Mouse (Mus musculus): Measurements from ENCODE around the gene Abat.

Abat gene

DNA sequence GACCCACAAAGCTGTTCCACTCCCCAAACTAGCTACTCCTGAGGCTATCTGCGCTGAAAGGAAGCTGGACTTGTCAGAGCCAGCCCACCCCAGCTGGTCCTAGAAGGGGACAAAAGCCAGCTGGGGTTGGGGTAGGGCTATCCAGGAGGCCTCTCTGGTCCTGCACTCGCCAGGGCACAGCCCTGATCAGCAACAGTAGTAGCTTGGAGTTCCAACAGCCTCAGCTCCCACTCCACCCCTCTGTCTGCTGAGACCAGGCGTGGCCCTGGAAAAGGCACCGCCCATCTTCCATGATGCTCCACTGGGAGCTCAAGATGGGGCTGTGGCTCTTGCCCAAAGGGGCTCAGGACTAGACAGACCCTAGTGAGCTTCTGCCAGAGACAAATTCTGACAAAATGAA, 154.6 kb downstream of the Abat start:
- DNase-seq (ENCODE audit: low read depth in 1 of 2, low spot score in 2 of 2): no peak

DNA sequence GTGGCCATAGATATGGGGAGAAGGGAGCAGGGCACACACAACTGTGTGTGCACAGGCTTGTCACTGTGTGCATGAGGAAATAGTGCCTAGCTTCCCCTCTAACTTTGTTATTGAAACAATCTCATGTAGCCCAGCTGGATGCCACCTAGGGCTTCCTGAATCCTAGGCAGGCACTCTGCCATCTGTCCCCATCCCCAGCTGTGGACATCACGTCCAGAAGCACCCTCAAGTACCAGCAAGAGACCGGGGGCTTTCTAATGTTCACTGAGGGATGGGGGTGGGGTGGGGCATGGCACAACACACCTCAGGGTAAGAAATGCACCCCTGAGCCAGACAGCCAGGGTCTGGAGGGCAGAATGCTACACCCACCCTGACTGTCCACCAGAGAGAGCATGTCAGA, 155.2 kb downstream of the Abat start:
- DNase-seq (ENCODE audit: low read depth in 1 of 2, low spot score in 2 of 2): no peak

DNA sequence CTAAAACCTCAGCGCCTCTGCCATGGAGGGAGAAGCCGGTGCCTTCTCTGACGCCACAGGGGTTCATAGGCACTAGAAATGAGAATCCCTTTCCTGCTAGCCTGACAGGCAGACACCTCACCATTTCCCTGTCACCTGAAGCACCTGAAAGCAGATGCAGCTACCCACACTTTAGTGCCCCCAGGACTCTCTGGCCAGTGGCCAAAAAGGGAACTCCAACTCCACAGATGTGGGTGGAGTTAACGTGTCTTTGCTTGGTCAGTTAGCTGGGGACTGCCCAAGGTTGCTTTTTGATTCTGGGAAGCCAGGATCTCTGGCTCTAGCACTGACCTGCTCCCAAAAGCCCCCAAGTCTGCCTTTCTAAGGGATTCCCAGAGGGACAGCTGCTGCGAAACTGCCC, 156.2 kb downstream of the Abat start:
- DNase-seq (ENCODE audit: low read depth in 1 of 2, low spot score in 2 of 2): no peak

DNA sequence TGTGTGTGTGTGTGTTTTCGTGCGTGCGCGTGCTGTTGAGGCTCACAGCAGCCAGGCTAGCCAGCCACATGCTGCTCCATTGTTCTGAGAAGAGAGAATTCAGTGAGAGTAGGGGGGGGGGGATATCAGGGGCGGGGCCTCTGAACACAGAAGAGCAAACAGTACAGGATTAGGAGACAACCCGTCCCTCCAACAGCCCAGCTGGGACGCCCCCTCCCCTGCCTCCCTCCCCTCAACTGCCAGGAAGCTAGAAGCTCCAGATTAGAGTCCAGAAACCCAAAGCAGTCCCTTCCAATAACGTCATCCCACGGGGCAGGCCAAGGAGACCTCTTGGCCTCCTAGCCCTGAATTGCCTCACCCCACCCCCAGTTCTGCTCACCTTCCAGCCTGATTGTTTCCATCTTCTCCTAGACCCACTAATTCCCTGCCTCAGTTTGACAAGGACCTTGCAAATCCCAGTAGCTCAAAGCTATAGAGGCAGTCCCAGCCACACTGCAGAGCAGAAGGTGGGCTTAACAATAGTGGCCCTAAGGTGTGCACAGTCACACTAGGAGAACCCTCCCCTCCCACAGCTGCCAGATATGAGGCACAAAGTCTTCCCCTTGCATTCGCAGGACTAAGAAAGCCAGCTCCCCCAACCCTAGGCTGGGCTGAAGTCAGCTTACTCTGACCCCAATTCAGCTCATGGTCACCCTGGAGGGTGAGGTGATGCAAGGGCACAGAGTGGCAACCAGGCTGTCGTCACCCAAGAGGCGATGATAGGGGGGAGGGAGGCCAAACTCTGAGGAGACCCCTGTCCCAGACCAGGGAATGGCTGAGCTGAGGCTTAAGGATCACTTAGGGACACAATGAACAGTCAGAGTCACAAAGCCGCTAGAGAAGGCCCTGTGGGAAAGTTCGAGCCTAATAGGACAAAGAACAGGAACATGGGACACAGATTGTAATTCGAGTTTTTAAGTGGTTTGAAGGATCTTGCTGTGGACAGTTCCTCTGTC, 157.1 kb downstream of the Abat start:
- no peak for DNase-seq (ENCODE audit: low read depth in 1 of 2, low spot score in 2 of 2)

Data from monocyte, adult 2 months (primary cell).